Mouse (Mus musculus) megakaryocyte, embryonic 14.5 days (primary cell): Measurements from ENCODE around the gene Hdgfl3.

Experiments
- FLI1 ChIP-seq: IDR thresholded peaks from 2 replicates; pipeline ENCODE4 v1.6.1; 2012; ENCODE audit warnings: low read length, inconsistent platforms, mixed read lengths
- GATA1 ChIP-seq: IDR thresholded peaks from 3 replicates; pipeline ENCODE4 v1.6.1; 2012; ENCODE audit warnings: mixed read lengths, low read length, inconsistent platforms, borderline replicate concordance

GRCm38 (mm10) chr7:81950499-81950898 lies 16.2 kb upstream of the Hdgfl3 start:
- no peak for TF ChIP-seq GATA1
- no peak for TF ChIP-seq FLI1
